Mouse (Mus musculus) spleen, adult 2 months (tissue): ENCODE data around the gene 4930544D05Rik.

ENCODE experiments used
- CTCF ChIP-seq: fragments of 200-500 bp; IDR thresholded peaks from 2 replicates; pipeline ENCODE4 v1.5.1; 2011; ENCODE audit warnings: mild to moderate bottlenecking, inconsistent platforms; ENCODE audit not compliant: insufficient read depth, insufficient read length, insufficient replicate concordance; ENCODE audit errors: extremely low read depth
- POLR2A ChIP-seq: fragments of 200-500 bp; IDR thresholded peaks from 2 replicates; pipeline ENCODE4 v1.6.1; 2011; ENCODE audit warnings: low read depth, low read length, inconsistent platforms

DNA sequence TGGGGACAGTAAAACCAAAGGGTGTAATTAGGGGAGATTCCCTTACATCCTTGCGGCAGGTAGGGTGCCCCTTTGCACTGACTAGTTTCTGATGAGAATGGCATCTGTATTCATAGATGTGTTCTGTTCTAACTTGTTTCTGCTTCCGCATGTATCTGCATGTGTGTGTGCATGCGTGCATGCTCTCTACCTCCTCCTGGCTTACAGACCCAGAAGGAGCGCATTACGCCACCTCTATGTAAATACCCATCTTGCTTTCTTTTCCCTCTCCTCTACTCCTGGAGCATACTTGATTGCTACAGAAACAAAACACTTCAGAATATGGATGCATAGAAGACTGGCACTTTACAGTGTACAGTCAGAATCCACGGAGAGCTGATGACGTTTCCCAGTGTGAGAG, 31.9 kb upstream of the 4930544D05Rik start:
- TF ChIP-seq CTCF: no peak
- TF ChIP-seq POLR2A: no peak
